Mouse (Mus musculus) E14TG2a.4 (cell line): ENCODE data around the gene Sugt1.

Source experiments
- CTCF ChIP-seq: conservative IDR thresholded peaks from 2 replicates; pipeline ENCODE4 v1.5.1; 2014; ENCODE audit warnings: low read length
- POU5F1 ChIP-seq: IDR thresholded peaks from 2 replicates; pipeline ENCODE4 v1.6.1; 2014; ENCODE audit warnings: low read length, borderline replicate concordance

- TF ChIP-seq CTCF, result no peak
- no peak for TF ChIP-seq POU5F1
Observed at GRCm38 (mm10) chr14:79658748-79659508, 71.4 kb downstream of the Sugt1 start.
